Mouse (Mus musculus): ENCODE data around the gene Cyba. TPM values are rescaled to one million over a fixed set of nuclear protein-coding genes. Genes with fewer than 3 reads are reported as not detected.

Gene Cyba
- polyA plus RNA-seq, 1 experiment from 2014 or later: 29.8 TPM

GRCm38 (mm10) chr8:122419881-122420555, 12.7 kb downstream of the Cyba start:
- Histone ChIP-seq H3K4me2 (ENCODE audit: low read length) (no peak overlapping the region), H3K36me3 (ENCODE audit: control insufficient read depth, insufficient read depth, low read length) (peaks cover 7% of the 10 kb centered on the region), H3K9ac (ENCODE audit: low read depth, low read length) (no peak overlapping the region), H3K4me3 (ENCODE audit: low read depth, low read length) (no peak overlapping the region), H3K27ac (ENCODE audit: low read length) (no peak overlapping the region), H3K4me1 (ENCODE audit: control insufficient read depth, insufficient read depth, low read length) (no peaks in the 10 kb centered on the region), H3K9me3 (replicated peaks; ENCODE audit: control insufficient read depth, low read length, poor library complexity, severe bottlenecking) (no peaks in the 10 kb centered on the region), H3K27me3 (ENCODE audit: control insufficient read depth, insufficient read depth, low read depth, low read length) (no peaks in the 10 kb centered on the region)
- 72% methylated on average over 9 of the region's 9 CpGs for WGBS
- no peak for ATAC-seq

- Histone ChIP-seq H3K27ac (ENCODE audit: low read length) (no peak overlapping the region), H3K4me2 (ENCODE audit: low read length) (no peak overlapping the region), H3K9me3 (replicated peaks; ENCODE audit: control insufficient read depth, low read length, poor library complexity, severe bottlenecking) (no peaks in the 10 kb centered on the region), H3K4me1 (ENCODE audit: control insufficient read depth, insufficient read depth, low read length) (no peaks in the 10 kb centered on the region), H3K27me3 (ENCODE audit: control insufficient read depth, insufficient read depth, low read depth, low read length) (no peaks in the 10 kb centered on the region), H3K36me3 (ENCODE audit: control insufficient read depth, insufficient read depth, low read length) (peaks cover 43% of the 10 kb centered on the region), H3K4me3 (ENCODE audit: low read depth, low read length) (no peak overlapping the region), H3K9ac (ENCODE audit: low read depth, low read length) (no peak overlapping the region)
- WGBS: 89% methylated on average over 6 of the region's 6 CpGs
- ATAC-seq: no peak
Observed at GRCm38 (mm10) chr8:122415554-122415953, 17.2 kb downstream of the Cyba start.

GRCm38 (mm10) chr8:122414311-122414710, 18.4 kb downstream of the Cyba start:
- H3K36me3 ChIP-seq (ENCODE audit: control insufficient read depth, insufficient read depth, low read length): peaks cover 53% of the 10 kb centered on the region
- H3K4me3 ChIP-seq (ENCODE audit: low read depth, low read length): no peak overlapping the region
- no peak for ATAC-seq
- no peak overlapping the region for H3K4me2 ChIP-seq (ENCODE audit: low read length)
- no peaks in the 10 kb centered on the region for H3K9me3 ChIP-seq (replicated peaks; ENCODE audit: control insufficient read depth, low read length, poor library complexity, severe bottlenecking)
- 85% methylated on average over 9 of the region's 9 CpGs for WGBS
- H3K9ac ChIP-seq (ENCODE audit: low read depth, low read length): no peak overlapping the region
- no peaks in the 10 kb centered on the region for H3K4me1 ChIP-seq (ENCODE audit: control insufficient read depth, insufficient read depth, low read length)
- H3K27ac ChIP-seq (ENCODE audit: low read length): no peak overlapping the region
- H3K27me3 ChIP-seq (ENCODE audit: control insufficient read depth, insufficient read depth, low read depth, low read length): no peaks in the 10 kb centered on the region

- ATAC-seq: no peak
- H3K36me3 ChIP-seq (ENCODE audit: control insufficient read depth, insufficient read depth, low read length): peaks cover 70% of the 10 kb centered on the region
- WGBS: 94% methylated on average over 7 of the region's 7 CpGs
Observed at GRCm38 (mm10) chr8:122407678-122408077, 25.1 kb downstream of the Cyba start.

GRCm38 (mm10) chr8:122405146-122405805, 27.5 kb downstream of the Cyba start:
- no peak for ATAC-seq
- Histone ChIP-seq H3K4me3 (ENCODE audit: low read depth, low read length) (no peak overlapping the region), H3K4me1 (ENCODE audit: control insufficient read depth, insufficient read depth, low read length) (no peaks in the 10 kb centered on the region), H3K36me3 (ENCODE audit: control insufficient read depth, insufficient read depth, low read length) (peaks cover 62% of the 10 kb centered on the region), H3K4me2 (ENCODE audit: low read length) (no peak overlapping the region), H3K9me3 (replicated peaks; ENCODE audit: control insufficient read depth, low read length, poor library complexity, severe bottlenecking) (no peaks in the 10 kb centered on the region), H3K9ac (ENCODE audit: low read depth, low read length) (no peak overlapping the region), H3K27me3 (ENCODE audit: control insufficient read depth, insufficient read depth, low read depth, low read length) (no peaks in the 10 kb centered on the region), H3K27ac (ENCODE audit: low read length) (no peak overlapping the region)
- 90% methylated on average over 9 of the region's 9 CpGs for WGBS

More at GRCm38 (mm10) chr8:122407678-122408077, 25.1 kb downstream of the Cyba start:
- H3K4me1 ChIP-seq (ENCODE audit: control insufficient read depth, insufficient read depth, low read length): no peaks in the 10 kb centered on the region
- H3K9ac ChIP-seq (ENCODE audit: low read depth, low read length): no peak overlapping the region
- H3K27me3 ChIP-seq (ENCODE audit: control insufficient read depth, insufficient read depth, low read depth, low read length): no peaks in the 10 kb centered on the region
- H3K4me2 ChIP-seq (ENCODE audit: low read length): no peak overlapping the region
- H3K9me3 ChIP-seq (replicated peaks; ENCODE audit: control insufficient read depth, low read length, poor library complexity, severe bottlenecking): no peaks in the 10 kb centered on the region
- H3K4me3 ChIP-seq (ENCODE audit: low read depth, low read length): no peak overlapping the region
- no peak overlapping the region for H3K27ac ChIP-seq (ENCODE audit: low read length)

- no peaks in the 10 kb centered on the region for H3K4me1 ChIP-seq (ENCODE audit: control insufficient read depth, insufficient read depth, low read length)
- 95% methylated on average over 9 of the region's 9 CpGs for WGBS
Observed at GRCm38 (mm10) chr8:122398186-122398585, 34.5 kb downstream of the Cyba start.

GRCm38 (mm10) chr8:122395291-122395690, 37.4 kb downstream of the Cyba start:
- Histone ChIP-seq H3K36me3 (ENCODE audit: control insufficient read depth, insufficient read depth, low read length) (peaks cover 25% of the 10 kb centered on the region), H3K27ac (ENCODE audit: low read length) (no peak overlapping the region), H3K4me2 (ENCODE audit: low read length) (no peak overlapping the region), H3K9ac (ENCODE audit: low read depth, low read length) (no peak overlapping the region), H3K9me3 (replicated peaks; ENCODE audit: control insufficient read depth, low read length, poor library complexity, severe bottlenecking) (no peaks in the 10 kb centered on the region), H3K4me1 (ENCODE audit: control insufficient read depth, insufficient read depth, low read length) (no peaks in the 10 kb centered on the region), H3K27me3 (ENCODE audit: control insufficient read depth, insufficient read depth, low read depth, low read length) (no peaks in the 10 kb centered on the region), H3K4me3 (ENCODE audit: low read depth, low read length) (no peak overlapping the region)
- 81% methylated on average over 6 of the region's 6 CpGs for WGBS
- no peak for ATAC-seq

More at GRCm38 (mm10) chr8:122398186-122398585, 34.5 kb downstream of the Cyba start:
- Histone ChIP-seq H3K4me2 (ENCODE audit: low read length) (no peak overlapping the region), H3K9ac (ENCODE audit: low read depth, low read length) (no peak overlapping the region), H3K9me3 (replicated peaks; ENCODE audit: control insufficient read depth, low read length, poor library complexity, severe bottlenecking) (no peaks in the 10 kb centered on the region), H3K27me3 (ENCODE audit: control insufficient read depth, insufficient read depth, low read depth, low read length) (no peaks in the 10 kb centered on the region), H3K4me3 (ENCODE audit: low read depth, low read length) (no peak overlapping the region), H3K36me3 (ENCODE audit: control insufficient read depth, insufficient read depth, low read length) (peaks cover 35% of the 10 kb centered on the region), H3K27ac (ENCODE audit: low read length) (no peak overlapping the region)
- no peak for ATAC-seq

- H3K36me3 ChIP-seq (ENCODE audit: control insufficient read depth, insufficient read depth, low read length): peaks cover 20% of the 10 kb centered on the region
- ATAC-seq: no peak
- no peak overlapping the region for H3K27ac ChIP-seq (ENCODE audit: low read length)
Observed at GRCm38 (mm10) chr8:122393717-122394116, 39.0 kb downstream of the Cyba start.

GRCm38 (mm10) chr8:122390758-122391157, 42.0 kb downstream of the Cyba start:
- H3K4me1 ChIP-seq (ENCODE audit: control insufficient read depth, insufficient read depth, low read length): no peaks in the 10 kb centered on the region
- no peak overlapping the region for H3K4me3 ChIP-seq (ENCODE audit: low read depth, low read length)
- no peak overlapping the region for H3K9ac ChIP-seq (ENCODE audit: low read depth, low read length)
- H3K4me2 ChIP-seq (ENCODE audit: low read length): no peak overlapping the region
- 87% methylated on average over 3 of the region's 3 CpGs for WGBS
- H3K9me3 ChIP-seq (replicated peaks; ENCODE audit: control insufficient read depth, low read length, poor library complexity, severe bottlenecking): no peaks in the 10 kb centered on the region
- H3K27me3 ChIP-seq (ENCODE audit: control insufficient read depth, insufficient read depth, low read depth, low read length): no peaks in the 10 kb centered on the region
- H3K27ac ChIP-seq (ENCODE audit: low read length): no peak overlapping the region
- no peak for ATAC-seq
- peaks cover 34% of the 10 kb centered on the region for H3K36me3 ChIP-seq (ENCODE audit: control insufficient read depth, insufficient read depth, low read length)

More at GRCm38 (mm10) chr8:122393717-122394116, 39.0 kb downstream of the Cyba start:
- H3K9me3 ChIP-seq (replicated peaks; ENCODE audit: control insufficient read depth, low read length, poor library complexity, severe bottlenecking): no peaks in the 10 kb centered on the region
- H3K27me3 ChIP-seq (ENCODE audit: control insufficient read depth, insufficient read depth, low read depth, low read length): no peaks in the 10 kb centered on the region
- H3K4me2 ChIP-seq (ENCODE audit: low read length): no peak overlapping the region
- H3K9ac ChIP-seq (ENCODE audit: low read depth, low read length): no peak overlapping the region
- no peak overlapping the region for H3K4me3 ChIP-seq (ENCODE audit: low read depth, low read length)
- H3K4me1 ChIP-seq (ENCODE audit: control insufficient read depth, insufficient read depth, low read length): no peaks in the 10 kb centered on the region
